Mouse (Mus musculus) forebrain, embryonic 16.5 days (tissue): ENCODE results near the gene Wasf3. TPM values are rescaled to one million over a fixed set of nuclear protein-coding genes. Genes with fewer than 3 reads are reported as not detected.

Experiments used
- ATAC-seq: fragments of 200-750 bp; cut with Nextera tagmentation; 2 replicates; pipeline ENCODE4 v1.8.0; 2017; ENCODE audit warnings: mild to moderate bottlenecking, moderate library complexity
- H3K27ac ChIP-seq: fragments of 300-500 bp; sonication (generic); 2 replicates; pipeline ENCODE4 v1.5.1; 2014; ENCODE audit warnings: low read length, control low read depth
- H3K27me3 ChIP-seq: fragments of 300-500 bp; sonication (generic); replicated peaks from 2 replicates; pipeline ENCODE4 v1.6.1; 2014; ENCODE audit warnings: low read length; ENCODE audit not compliant: control insufficient read depth, insufficient read depth
- H3K36me3 ChIP-seq: fragments of 300-500 bp; sonication (generic); 2 replicates; pipeline ENCODE4 v1.6.1; 2014; ENCODE audit not compliant: control insufficient read depth, insufficient read depth
- H3K4me1 ChIP-seq: fragments of 300-500 bp; sonication (generic); replicated peaks from 2 replicates; pipeline ENCODE4 v1.6.1; 2014; ENCODE audit warnings: low read length; ENCODE audit not compliant: control insufficient read depth, insufficient read depth
- H3K4me2 ChIP-seq: fragments of 300-500 bp; sonication (generic); 2 replicates; pipeline ENCODE4 v1.6.1; 2014; ENCODE audit warnings: mild to moderate bottlenecking, low read length, control low read depth
- H3K4me3 ChIP-seq: fragments of 300-500 bp; sonication (generic); replicated peaks from 2 replicates; pipeline ENCODE4 v1.5.1; 2014; ENCODE audit warnings: mild to moderate bottlenecking, low read length, control low read depth
- H3K9ac ChIP-seq: fragments of 300-500 bp; sonication (generic); replicated peaks from 2 replicates; pipeline ENCODE4 v1.6.1; 2014; ENCODE audit warnings: low read depth, low read length, control low read depth
- H3K9me3 ChIP-seq: fragments of 300-500 bp; sonication (generic); 2 replicates; pipeline ENCODE4 v1.6.1; 2016; ENCODE audit warnings: low read length; ENCODE audit not compliant: control insufficient read depth
- WGBS: fragments of 180-500 bp; shearing (Covaris S2); extraction: QIAGEN DNeasy Blood & Tissue Kit; methylation state at CpG from one replicate; pipeline ENCODE4 v1.1.7; 2014; 5-methylcytosine and 5-hydroxymethylcytosine counted together
- polyA plus RNA-seq: library from polyadenylated mRNA; unstranded; fragments of >200 nt; fragmentation: Nextera tagmentation; extraction: Ambion mirVana; gene quantifications from 2 replicates; pipeline ENCODE4 v1.2.1, GENCODE M21; 2015

The Wasf3 gene
- polyA plus RNA-seq, 1 experiment from 2014 or later: 15.1 TPM

- H3K4me1 ChIP-seq: peaks cover 7% of the 10 kb centered on the region
- no peaks in the 10 kb centered on the region for H3K36me3 ChIP-seq
- no peak overlapping the region for H3K27ac ChIP-seq
- no peak overlapping the region for H3K4me3 ChIP-seq
- no peaks in the 10 kb centered on the region for H3K27me3 ChIP-seq
- no peaks in the 10 kb centered on the region for H3K9me3 ChIP-seq
- no peak overlapping the region for H3K4me2 ChIP-seq
- ATAC-seq: no peak
- 73% methylated on average over 4 of the region's 4 CpGs for WGBS
- H3K9ac ChIP-seq: no peak overlapping the region
Measured at GRCm38 (mm10) chr5:146425656-146426055, 40.9 kb downstream of the Wasf3 start.

DNA sequence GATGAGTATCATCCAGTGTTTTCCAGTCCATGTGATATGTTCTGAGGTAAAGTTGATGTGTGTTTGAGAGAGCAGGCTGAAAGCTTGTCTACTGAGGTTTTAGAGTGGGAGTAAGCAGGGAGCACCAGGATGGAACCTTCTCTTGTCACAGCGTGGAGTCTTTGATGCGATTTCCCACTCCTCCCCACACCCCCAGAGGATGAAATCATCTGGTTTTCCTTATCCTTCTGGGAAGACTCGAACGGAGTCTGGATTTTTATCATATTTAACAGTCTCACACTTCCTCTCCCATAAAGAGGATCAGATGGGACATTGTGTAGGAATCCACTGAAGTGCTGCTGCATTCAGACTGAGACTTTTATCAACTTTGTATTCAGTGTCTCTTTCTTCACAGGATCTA, 43.3 kb downstream of the Wasf3 start:
- H3K4me2 ChIP-seq: no peak overlapping the region
- H3K4me3 ChIP-seq: no peak overlapping the region
- no peaks in the 10 kb centered on the region for H3K9me3 ChIP-seq
- WGBS: 84% methylated on average over 4 of the region's 4 CpGs
- H3K27ac ChIP-seq: no peak overlapping the region
- H3K4me1 ChIP-seq: peaks cover 7% of the 10 kb centered on the region
- no peak for ATAC-seq
- H3K27me3 ChIP-seq: no peaks in the 10 kb centered on the region
- no peak overlapping the region for H3K9ac ChIP-seq
- no peaks in the 10 kb centered on the region for H3K36me3 ChIP-seq

GRCm38 (mm10) chr5:146431821-146432220, 47.0 kb downstream of the Wasf3 start:
- no peak for ATAC-seq
- Histone ChIP-seq H3K27me3 (no peaks in the 10 kb centered on the region), H3K9ac (no peak overlapping the region), H3K9me3 (no peaks in the 10 kb centered on the region), H3K4me1 (no peaks in the 10 kb centered on the region), H3K4me3 (no peak overlapping the region), H3K4me2 (no peak overlapping the region), H3K27ac (no peak overlapping the region), H3K36me3 (no peaks in the 10 kb centered on the region)
- 96% methylated on average over 3 of the region's 3 CpGs for WGBS

GRCm38 (mm10) chr5:146432476-146432875, 47.7 kb downstream of the Wasf3 start:
- Histone ChIP-seq H3K4me3 (no peak overlapping the region), H3K4me1 (no peaks in the 10 kb centered on the region), H3K9me3 (no peaks in the 10 kb centered on the region), H3K9ac (no peak overlapping the region), H3K27ac (no peak overlapping the region), H3K4me2 (no peak overlapping the region), H3K27me3 (no peaks in the 10 kb centered on the region), H3K36me3 (no peaks in the 10 kb centered on the region)
- 91% methylated on average over 6 of the region's 6 CpGs for WGBS
- no peak for ATAC-seq

GRCm38 (mm10) chr5:146435316-146435715, 50.5 kb downstream of the Wasf3 start:
- Histone ChIP-seq H3K27me3 (no peaks in the 10 kb centered on the region), H3K4me2 (no peak overlapping the region), H3K27ac (no peak overlapping the region), H3K36me3 (no peaks in the 10 kb centered on the region), H3K9ac (no peak overlapping the region), H3K4me1 (no peaks in the 10 kb centered on the region), H3K4me3 (no peak overlapping the region), H3K9me3 (0 out of 2 replicates have a peak, but pooled peaks cover 2% of the 10 kb centered on the region)
- no peak for ATAC-seq
- 94% methylated on average over 16 of the region's 16 CpGs for WGBS

GRCm38 (mm10) chr5:146436796-146437195, 52.0 kb downstream of the Wasf3 start:
- H3K9ac ChIP-seq: no peak overlapping the region
- H3K4me1 ChIP-seq: no peaks in the 10 kb centered on the region
- H3K4me2 ChIP-seq: no peak overlapping the region
- H3K9me3 ChIP-seq: 0 out of 2 replicates have a peak, but pooled peaks cover 2% of the 10 kb centered on the region
- no peaks in the 10 kb centered on the region for H3K27me3 ChIP-seq
- H3K4me3 ChIP-seq: no peak overlapping the region
- no peak for ATAC-seq
- H3K27ac ChIP-seq: no peak overlapping the region
- no peaks in the 10 kb centered on the region for H3K36me3 ChIP-seq
- WGBS: 98% methylated on average over 11 of the region's 11 CpGs

- Histone ChIP-seq H3K27ac (no peak overlapping the region), H3K4me3 (no peak overlapping the region), H3K4me1 (no peaks in the 10 kb centered on the region), H3K27me3 (no peaks in the 10 kb centered on the region), H3K4me2 (no peak overlapping the region), H3K9ac (no peak overlapping the region), H3K9me3 (0 out of 2 replicates have a peak, but pooled peaks cover 2% of the 10 kb centered on the region), H3K36me3 (no peaks in the 10 kb centered on the region)
- no peak for ATAC-seq
- WGBS: 92% methylated on average over 7 of the region's 7 CpGs
Measured at GRCm38 (mm10) chr5:146439152-146439781, 54.5 kb downstream of the Wasf3 start.

DNA sequence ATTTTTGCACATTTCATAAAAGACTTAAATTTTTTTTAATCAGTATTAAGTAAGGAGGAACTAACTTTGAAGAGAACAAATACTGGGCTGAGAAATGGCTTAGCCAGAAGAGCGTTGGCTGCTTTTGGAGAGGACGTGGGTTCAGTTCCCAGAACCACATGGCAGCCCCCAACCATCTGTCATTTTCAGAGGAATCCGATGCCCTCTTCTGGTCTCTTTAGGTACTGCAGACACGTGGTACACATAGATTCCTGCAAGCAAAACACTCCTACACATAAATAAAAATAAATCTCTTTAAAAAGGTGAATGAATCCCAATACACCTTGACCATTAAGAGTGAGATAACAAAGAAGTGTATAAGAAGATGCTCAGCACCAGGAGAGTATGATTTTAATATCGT, 55.5 kb downstream of the Wasf3 start:
- Histone ChIP-seq H3K4me2 (no peak overlapping the region), H3K27ac (no peak overlapping the region), H3K36me3 (no peaks in the 10 kb centered on the region), H3K9ac (no peak overlapping the region), H3K4me3 (no peak overlapping the region), H3K27me3 (no peaks in the 10 kb centered on the region), H3K9me3 (0 out of 2 replicates have a peak, but pooled peaks cover 2% of the 10 kb centered on the region), H3K4me1 (no peaks in the 10 kb centered on the region)
- 94% methylated on average over 5 of the region's 5 CpGs for WGBS
- no peak for ATAC-seq

DNA sequence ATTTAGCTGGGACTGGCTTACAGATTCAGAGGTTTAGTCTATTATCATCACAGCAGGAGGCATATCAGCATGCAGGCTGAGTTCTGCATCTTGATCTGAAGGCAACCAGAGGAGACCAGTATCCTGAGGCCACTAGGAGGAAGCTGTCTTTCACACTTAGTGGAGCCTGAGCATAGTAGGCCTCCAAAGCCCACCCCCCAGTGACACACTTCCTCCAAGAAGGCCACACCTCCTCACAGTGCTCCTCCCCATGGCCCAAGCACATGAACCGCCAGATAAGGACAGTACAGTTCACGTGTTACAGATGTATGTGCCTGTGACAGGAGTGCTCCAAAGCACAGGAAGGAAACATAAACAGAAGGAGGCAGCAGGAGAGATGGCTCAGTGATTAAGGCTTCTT, 58.0 kb downstream of the Wasf3 start:
- no peaks in the 10 kb centered on the region for H3K27me3 ChIP-seq
- H3K4me3 ChIP-seq: no peak overlapping the region
- ATAC-seq: no peak
- no peak overlapping the region for H3K27ac ChIP-seq
- H3K4me1 ChIP-seq: no peaks in the 10 kb centered on the region
- 98% methylated on average over 2 of the region's 2 CpGs for WGBS
- H3K4me2 ChIP-seq: no peak overlapping the region
- no peaks in the 10 kb centered on the region for H3K36me3 ChIP-seq
- H3K9me3 ChIP-seq: 0 out of 2 replicates have a peak, but pooled peaks cover 2% of the 10 kb centered on the region
- no peak overlapping the region for H3K9ac ChIP-seq

GRCm38 (mm10) chr5:146446633-146447032, 61.8 kb downstream of the Wasf3 start:
- WGBS: 98% methylated on average over 2 of the region's 2 CpGs
- Histone ChIP-seq H3K9ac (no peak overlapping the region), H3K4me2 (no peak overlapping the region), H3K9me3 (no peaks in the 10 kb centered on the region), H3K27ac (no peak overlapping the region), H3K4me1 (no peaks in the 10 kb centered on the region), H3K27me3 (no peaks in the 10 kb centered on the region), H3K36me3 (no peaks in the 10 kb centered on the region), H3K4me3 (no peak overlapping the region)
- ATAC-seq: no peak
